Mouse (Mus musculus) CD4-positive naive resting alpha-beta T cell, adult 57 days (primary cell): ENCODE measurements around the gene Cd2. TPM values are rescaled to one million over a fixed set of nuclear protein-coding genes. Genes with fewer than 3 reads are reported as not detected.

Source experiments
- total RNA-seq: library from RNA; stranded (reverse); gene quantifications from one replicate; pipeline ENCODE4 v1.2.4, GENCODE M21; 2023

Gene Cd2
- total RNA-seq: 742 TPM

GRCm38 (mm10) chr3:101287911-101288311 lies at the start of gene Cd2:
Gene Cd2, minus strand, starts transcription at chr3:101287939.

Other genes with a start within 250 kb of the Cd2 start
- gene Ptgfrn, start 177.7 kb downstream of the Cd2 start, total RNA-seq: 5.2 TPM
- gene Igsf3, start 89.1 kb upstream of the Cd2 start, total RNA-seq: 3.6 TPM